Mouse (Mus musculus) splenic B cell, adult 2 months (primary cell): ENCODE results near the gene Sfxn5.
A peak's percentile ranks its signal among the peaks of the same experiment; 100 is the strongest.

ENCODE experiments used
- DNase-seq: peaks from one replicate; pipeline ENCODE4 v3.0.0-alpha.2; 2011; ENCODE audit warnings: low read depth, low spot score
- H3K27me3 ChIP-seq: 2 replicates; pipeline ENCODE4 v1.6.1; 2012; ENCODE audit warnings: mild to moderate bottlenecking, low read length, moderate library complexity, mixed read lengths; ENCODE audit not compliant: control insufficient read depth, poor library complexity, insufficient read depth, severe bottlenecking
- H3K36me3 ChIP-seq: 2 replicates; pipeline ENCODE4 v1.6.1; 2012; ENCODE audit warnings: mild to moderate bottlenecking, low read length, moderate library complexity, mixed read lengths; ENCODE audit not compliant: control insufficient read depth, poor library complexity, insufficient read depth, severe bottlenecking

Sfxn5 gene

GRCm38 (mm10) chr6:85333000-85333669 is at the start of gene Sfxn5:
Sfxn5 (minus strand) TSS chr6:85333422.
- peak; percentile 94 for DNase-seq
- H3K27me3 ChIP-seq: no peaks in the 10 kb centered on the region
- no peaks in the 10 kb centered on the region for H3K36me3 ChIP-seq

GRCm38 (mm10) chr6:85382791-85383190 is 49.6 kb upstream of the Sfxn5 start:
- no peak for DNase-seq

GRCm38 (mm10) chr6:85381648-85382020 is 48.4 kb upstream of the Sfxn5 start:
- DNase-seq: no peak
- no peaks in the 10 kb centered on the region for H3K27me3 ChIP-seq
- H3K36me3 ChIP-seq: no peaks in the 10 kb centered on the region

More at GRCm38 (mm10) chr6:85382791-85383190, 49.6 kb upstream of the Sfxn5 start:
- Histone ChIP-seq H3K36me3 (no peaks in the 10 kb centered on the region), H3K27me3 (no peaks in the 10 kb centered on the region)

- Histone ChIP-seq H3K27me3 (no peaks in the 10 kb centered on the region), H3K36me3 (no peaks in the 10 kb centered on the region)
- DNase-seq: peak; percentile 33
These were observed 47.9 kb upstream of the Sfxn5 start for GRCm38 (mm10) chr6:85380901-85381647.

GRCm38 (mm10) chr6:85380201-85380900 is 47.1 kb upstream of the Sfxn5 start:
- Histone ChIP-seq H3K36me3 (no peaks in the 10 kb centered on the region), H3K27me3 (no peaks in the 10 kb centered on the region)
- peak; percentile 76 for DNase-seq

GRCm38 (mm10) chr6:85378629-85379028 is 45.4 kb upstream of the Sfxn5 start:
- no peaks in the 10 kb centered on the region for H3K27me3 ChIP-seq
- H3K36me3 ChIP-seq: no peaks in the 10 kb centered on the region
- no peak for DNase-seq

- H3K27me3 ChIP-seq: no peaks in the 10 kb centered on the region
- DNase-seq: no peak
- no peaks in the 10 kb centered on the region for H3K36me3 ChIP-seq
These were observed 44.7 kb upstream of the Sfxn5 start for GRCm38 (mm10) chr6:85377876-85378275.

GRCm38 (mm10) chr6:85377066-85377734 is 44.0 kb upstream of the Sfxn5 start:
- no peaks in the 10 kb centered on the region for H3K36me3 ChIP-seq
- H3K27me3 ChIP-seq: no peaks in the 10 kb centered on the region
- DNase-seq: no peak

GRCm38 (mm10) chr6:85374734-85375114 is 41.5 kb upstream of the Sfxn5 start:
- H3K36me3 ChIP-seq: no peaks in the 10 kb centered on the region
- no peaks in the 10 kb centered on the region for H3K27me3 ChIP-seq
- DNase-seq: peak; percentile 97

- no peak for DNase-seq
These were observed 40.9 kb upstream of the Sfxn5 start, which contains the start of gene Rab11fip5 for GRCm38 (mm10) chr6:85373951-85374733. Rab11fip5 (minus strand) TSS chr6:85374634.

GRCm38 (mm10) chr6:85373066-85373860 is 40.0 kb upstream of the Sfxn5 start:
- no peak for DNase-seq
- Histone ChIP-seq H3K36me3 (no peaks in the 10 kb centered on the region), H3K27me3 (no peaks in the 10 kb centered on the region)

More at GRCm38 (mm10) chr6:85373951-85374733, 40.9 kb upstream of the Sfxn5 start, which contains the start of gene Rab11fip5:
- no peaks in the 10 kb centered on the region for H3K27me3 ChIP-seq
- no peaks in the 10 kb centered on the region for H3K36me3 ChIP-seq

- Histone ChIP-seq H3K27me3 (no peaks in the 10 kb centered on the region), H3K36me3 (no peaks in the 10 kb centered on the region)
- no peak for DNase-seq
These were observed 39.3 kb upstream of the Sfxn5 start for GRCm38 (mm10) chr6:85372496-85372895.

GRCm38 (mm10) chr6:85371859-85372405 is 38.7 kb upstream of the Sfxn5 start:
- no peak for DNase-seq
- H3K27me3 ChIP-seq: no peaks in the 10 kb centered on the region
- no peaks in the 10 kb centered on the region for H3K36me3 ChIP-seq
